Mouse (Mus musculus): Measurements from ENCODE around the gene Abcc6. TPM values are rescaled to one million over a fixed set of nuclear protein-coding genes. Genes with fewer than 3 reads are reported as not detected.

Gene Abcc6
- 0.11 and 0.38 TPM in 2 replicates for polyA plus RNA-seq (2014; fragmentation: Nextera tagmentation; extraction: Ambion mirVana)

- no peaks in the 10 kb centered on the region for H3K4me1 ChIP-seq (replicated peaks; ENCODE audit: control insufficient read depth, insufficient read depth, low read length)
- no peaks in the 10 kb centered on the region for H3K9me3 ChIP-seq (ENCODE audit: control insufficient read depth, low read length)
- DNase-seq (ENCODE audit: low spot score) (peak; percentile 14), ATAC-seq (ENCODE audit: low FRiP score) (no peak)
- no peak within 1 kb of the TSS for H3K27ac ChIP-seq (ENCODE audit: low read depth, low read length)
- no peak within 1 kb of the TSS for H3K4me3 ChIP-seq (ENCODE audit: low read depth, low read length)
- H3K36me3 ChIP-seq (ENCODE audit: control insufficient read depth, insufficient read depth, low read length): no peaks in the 10 kb centered on the region
- no peaks in the 10 kb centered on the region for H3K27me3 ChIP-seq (ENCODE audit: control insufficient read depth, insufficient read depth, low read length)
- no peak within 1 kb of the TSS for H3K4me2 ChIP-seq (replicated peaks; ENCODE audit: low read depth, low read length)
- no peak within 1 kb of the TSS for H3K9ac ChIP-seq (ENCODE audit: low read depth, low read length)
- 10% methylated on average over 11 of the region's 11 CpGs for WGBS
Measured at GRCm38 (mm10) chr7:46030145-46030488, at the start of gene Abcc6. TSS of gene Abcc6 (minus strand) at chr7:46030302.

- Histone ChIP-seq H3K4me2 (replicated peaks; ENCODE audit: low read depth, low read length) (no peak overlapping the region), H3K27me3 (ENCODE audit: control insufficient read depth, insufficient read depth, low read length) (no peaks in the 10 kb centered on the region), H3K9me3 (ENCODE audit: control insufficient read depth, low read length) (no peaks in the 10 kb centered on the region), H3K9ac (ENCODE audit: low read depth, low read length) (no peak overlapping the region), H3K36me3 (ENCODE audit: control insufficient read depth, insufficient read depth, low read length) (peaks cover 3% of the 10 kb centered on the region; the same call in 1 of the 2 replicates), H3K4me1 (replicated peaks; ENCODE audit: control insufficient read depth, insufficient read depth, low read length) (no peaks in the 10 kb centered on the region), H3K27ac (ENCODE audit: low read depth, low read length) (no peak overlapping the region), H3K4me3 (ENCODE audit: low read depth, low read length) (no peak overlapping the region)
- WGBS: 94% methylated on average over 12 of the region's 12 CpGs
- ATAC-seq (ENCODE audit: low FRiP score) (no peak), DNase-seq (ENCODE audit: low spot score) (no peak)
Measured at GRCm38 (mm10) chr7:46077675-46078074, 47.6 kb upstream of the Abcc6 start.

GRCm38 (mm10) chr7:46076844-46077243 is 46.7 kb upstream of the Abcc6 start:
- Histone ChIP-seq H3K27ac (ENCODE audit: low read depth, low read length) (no peak overlapping the region), H3K4me3 (ENCODE audit: low read depth, low read length) (no peak overlapping the region), H3K4me1 (replicated peaks; ENCODE audit: control insufficient read depth, insufficient read depth, low read length) (no peaks in the 10 kb centered on the region), H3K9me3 (ENCODE audit: control insufficient read depth, low read length) (no peaks in the 10 kb centered on the region), H3K4me2 (replicated peaks; ENCODE audit: low read depth, low read length) (no peak overlapping the region), H3K36me3 (ENCODE audit: control insufficient read depth, insufficient read depth, low read length) (peaks cover 3% of the 10 kb centered on the region; the same call in 1 of the 2 replicates), H3K27me3 (ENCODE audit: control insufficient read depth, insufficient read depth, low read length) (no peaks in the 10 kb centered on the region), H3K9ac (ENCODE audit: low read depth, low read length) (no peak overlapping the region)
- 90% methylated on average over 7 of the region's 7 CpGs for WGBS
- ATAC-seq (ENCODE audit: low FRiP score) (no peak), DNase-seq (ENCODE audit: low spot score) (no peak)

- H3K27ac ChIP-seq (ENCODE audit: low read depth, low read length): no peak overlapping the region
- H3K9ac ChIP-seq (ENCODE audit: low read depth, low read length): no peak overlapping the region
- H3K4me2 ChIP-seq (replicated peaks; ENCODE audit: low read depth, low read length): no peak overlapping the region
- no peak overlapping the region for H3K4me3 ChIP-seq (ENCODE audit: low read depth, low read length)
- DNase-seq (ENCODE audit: low spot score) (no peak), ATAC-seq (ENCODE audit: low FRiP score) (no peak)
- H3K27me3 ChIP-seq (ENCODE audit: control insufficient read depth, insufficient read depth, low read length): no peaks in the 10 kb centered on the region
- H3K36me3 ChIP-seq (ENCODE audit: control insufficient read depth, insufficient read depth, low read length): no peaks in the 10 kb centered on the region
- H3K4me1 ChIP-seq (replicated peaks; ENCODE audit: control insufficient read depth, insufficient read depth, low read length): no peaks in the 10 kb centered on the region
- H3K9me3 ChIP-seq (ENCODE audit: control insufficient read depth, low read length): no peaks in the 10 kb centered on the region
- 94% methylated on average over 8 of the region's 8 CpGs for WGBS
Measured at GRCm38 (mm10) chr7:46068831-46069230, 38.7 kb upstream of the Abcc6 start.

GRCm38 (mm10) chr7:46063296-46063695 is 33.2 kb upstream of the Abcc6 start:
- ATAC-seq (ENCODE audit: low FRiP score): no peak
- H3K4me1 ChIP-seq (replicated peaks; ENCODE audit: control insufficient read depth, insufficient read depth, low read length): no peaks in the 10 kb centered on the region
- H3K27me3 ChIP-seq (ENCODE audit: control insufficient read depth, insufficient read depth, low read length): no peaks in the 10 kb centered on the region
- no peak overlapping the region for H3K9ac ChIP-seq (ENCODE audit: low read depth, low read length)
- WGBS: 95% methylated on average over 6 of the region's 6 CpGs
- H3K27ac ChIP-seq (ENCODE audit: low read depth, low read length): no peak overlapping the region
- no peak overlapping the region for H3K4me2 ChIP-seq (replicated peaks; ENCODE audit: low read depth, low read length)
- H3K36me3 ChIP-seq (ENCODE audit: control insufficient read depth, insufficient read depth, low read length): no peaks in the 10 kb centered on the region
- H3K4me3 ChIP-seq (ENCODE audit: low read depth, low read length): no peak overlapping the region
- no peaks in the 10 kb centered on the region for H3K9me3 ChIP-seq (ENCODE audit: control insufficient read depth, low read length)
- no peak for DNase-seq (ENCODE audit: low spot score)

- Histone ChIP-seq H3K36me3 (ENCODE audit: control insufficient read depth, insufficient read depth, low read length) (no peaks in the 10 kb centered on the region), H3K4me2 (replicated peaks; ENCODE audit: low read depth, low read length) (no peak overlapping the region), H3K9ac (ENCODE audit: low read depth, low read length) (no peak overlapping the region), H3K27ac (ENCODE audit: low read depth, low read length) (no peak overlapping the region), H3K4me1 (replicated peaks; ENCODE audit: control insufficient read depth, insufficient read depth, low read length) (no peaks in the 10 kb centered on the region), H3K9me3 (ENCODE audit: control insufficient read depth, low read length) (no peaks in the 10 kb centered on the region), H3K4me3 (ENCODE audit: low read depth, low read length) (no peak overlapping the region), H3K27me3 (ENCODE audit: control insufficient read depth, insufficient read depth, low read length) (no peaks in the 10 kb centered on the region)
- no peak for DNase-seq (ENCODE audit: low spot score)
- 97% methylated on average over 16 of the region's 16 CpGs for WGBS
- no peak for ATAC-seq (ENCODE audit: low FRiP score)
Measured at GRCm38 (mm10) chr7:46061614-46062013, 31.5 kb upstream of the Abcc6 start.

GRCm38 (mm10) chr7:46060688-46061087 is 30.6 kb upstream of the Abcc6 start:
- no peak overlapping the region for H3K27ac ChIP-seq (ENCODE audit: low read depth, low read length)
- 94% methylated on average over 8 of the region's 8 CpGs for WGBS
- no peaks in the 10 kb centered on the region for H3K4me1 ChIP-seq (replicated peaks; ENCODE audit: control insufficient read depth, insufficient read depth, low read length)
- H3K9ac ChIP-seq (ENCODE audit: low read depth, low read length): no peak overlapping the region
- no peak overlapping the region for H3K4me2 ChIP-seq (replicated peaks; ENCODE audit: low read depth, low read length)
- DNase-seq (ENCODE audit: low spot score) (no peak), ATAC-seq (ENCODE audit: low FRiP score) (no peak)
- no peak overlapping the region for H3K4me3 ChIP-seq (ENCODE audit: low read depth, low read length)
- no peaks in the 10 kb centered on the region for H3K27me3 ChIP-seq (ENCODE audit: control insufficient read depth, insufficient read depth, low read length)
- no peaks in the 10 kb centered on the region for H3K36me3 ChIP-seq (ENCODE audit: control insufficient read depth, insufficient read depth, low read length)
- no peaks in the 10 kb centered on the region for H3K9me3 ChIP-seq (ENCODE audit: control insufficient read depth, low read length)

- Histone ChIP-seq H3K27ac (ENCODE audit: low read depth, low read length) (no peak overlapping the region), H3K36me3 (ENCODE audit: control insufficient read depth, insufficient read depth, low read length) (0 out of 2 replicates have a peak, but pooled peaks cover 3% of the 10 kb centered on the region), H3K4me2 (replicated peaks; ENCODE audit: low read depth, low read length) (no peak overlapping the region), H3K9ac (ENCODE audit: low read depth, low read length) (no peak overlapping the region), H3K4me3 (ENCODE audit: low read depth, low read length) (no peak overlapping the region), H3K27me3 (ENCODE audit: control insufficient read depth, insufficient read depth, low read length) (no peaks in the 10 kb centered on the region), H3K4me1 (replicated peaks; ENCODE audit: control insufficient read depth, insufficient read depth, low read length) (no peaks in the 10 kb centered on the region), H3K9me3 (ENCODE audit: control insufficient read depth, low read length) (no peaks in the 10 kb centered on the region)
- 96% methylated on average over 11 of the region's 11 CpGs for WGBS
- ATAC-seq (ENCODE audit: low FRiP score) (no peak), DNase-seq (ENCODE audit: low spot score) (no peak)
Measured at GRCm38 (mm10) chr7:46058882-46059281, 28.8 kb upstream of the Abcc6 start.

GRCm38 (mm10) chr7:46053566-46053965 is 23.5 kb upstream of the Abcc6 start:
- Histone ChIP-seq H3K9me3 (ENCODE audit: control insufficient read depth, low read length) (no peaks in the 10 kb centered on the region), H3K4me2 (replicated peaks; ENCODE audit: low read depth, low read length) (no peak overlapping the region), H3K27ac (ENCODE audit: low read depth, low read length) (no peak overlapping the region), H3K9ac (ENCODE audit: low read depth, low read length) (no peak overlapping the region), H3K36me3 (ENCODE audit: control insufficient read depth, insufficient read depth, low read length) (0 out of 2 replicates have a peak, but pooled peaks cover 6% of the 10 kb centered on the region), H3K27me3 (ENCODE audit: control insufficient read depth, insufficient read depth, low read length) (no peaks in the 10 kb centered on the region), H3K4me1 (replicated peaks; ENCODE audit: control insufficient read depth, insufficient read depth, low read length) (no peaks in the 10 kb centered on the region), H3K4me3 (ENCODE audit: low read depth, low read length) (no peak overlapping the region)
- DNase-seq (ENCODE audit: low spot score): no peak
- no peak for ATAC-seq (ENCODE audit: low FRiP score)
- WGBS: 92% methylated on average over 3 of the region's 3 CpGs

All from hindbrain, embryonic 11.5 days (tissue).